Mouse (Mus musculus) C2C12 (cell line): ENCODE results near the gene Olfr1359.

Experiments
- CEBPB ChIP-seq: IDR thresholded peaks from one replicate; pipeline ENCODE4 v1.6.1; 2011; ENCODE audit warnings: low read depth, mild to moderate bottlenecking, control low read depth, moderate library complexity
- CTCF ChIP-seq: IDR thresholded peaks from one replicate; pipeline ENCODE4 v1.5.1; 2011; ENCODE audit not compliant: control insufficient read depth, insufficient read depth, insufficient read length
- MAX ChIP-seq: IDR thresholded peaks from one replicate; pipeline ENCODE4 v1.6.1; 2011; ENCODE audit warnings: mild to moderate bottlenecking, control low read depth
- MYOG ChIP-seq: IDR thresholded peaks from one replicate; pipeline ENCODE4 v1.6.1; 2011; ENCODE audit not compliant: control insufficient read depth, insufficient read length; ENCODE audit errors: extremely low read depth
- USF1 ChIP-seq: IDR thresholded peaks from one replicate; pipeline ENCODE4 v1.6.1; 2011; ENCODE audit warnings: low read depth, mild to moderate bottlenecking, control low read depth, moderate library complexity

DNA sequence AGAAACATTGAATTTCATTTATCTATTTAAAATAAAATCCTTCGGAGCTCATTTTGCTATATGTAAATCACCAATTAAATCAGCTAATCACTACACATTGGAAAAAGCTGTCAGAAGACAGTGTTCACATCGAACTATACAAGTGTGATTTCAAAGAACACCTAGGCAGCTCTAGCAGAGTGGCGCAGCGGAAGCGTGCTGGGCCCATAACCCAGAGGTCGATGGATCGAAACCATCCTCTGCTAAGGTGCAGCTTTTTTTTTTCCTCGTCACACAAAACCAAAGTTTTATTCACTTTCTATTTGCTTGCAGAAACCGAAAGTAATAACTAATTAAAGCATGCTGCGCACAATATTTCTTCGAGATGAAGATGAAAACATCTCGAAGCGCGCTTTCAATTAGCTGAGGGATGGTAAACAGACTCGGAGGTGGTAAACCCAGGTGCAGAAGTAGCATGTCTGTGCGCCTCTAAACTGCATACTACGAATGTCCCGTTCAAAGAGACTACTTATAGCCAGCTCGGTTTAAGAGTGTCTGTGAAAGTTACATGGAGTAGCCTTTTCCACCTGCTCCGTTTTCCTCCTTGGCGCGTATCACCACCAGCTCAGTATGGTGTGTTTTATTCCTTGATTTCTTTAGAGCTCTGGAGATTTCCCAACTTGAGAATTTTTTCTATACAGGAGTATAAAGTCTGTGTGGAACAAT lies 13.1 kb downstream of the Olfr1359 start:
- TF ChIP-seq CTCF (no peak), CEBPB (no peak), MAX (no peak), USF1 (no peak), MYOG (no peak)
